Mouse (Mus musculus): ENCODE data around the gene Cplx2. TPM values are rescaled to one million over a fixed set of nuclear protein-coding genes. Genes with fewer than 3 reads are reported as not detected.

Gene Cplx2
- total RNA-seq (2015) (0.10 and 0.54 TPM in 2 replicates), total RNA-seq (2017) (0.14 TPM in 1 of 2 replicates, not detected in the other)

- no peak for ATAC-seq (replicated peaks; ENCODE audit: poor library complexity)
These were observed at the start of gene Cplx2 for GRCm38 (mm10) chr13:54371049-54371386. Gene Cplx2, plus strand, starts transcription at chr13:54371349.

GRCm38 (mm10) chr13:54322396-54323306 lies 48.5 kb upstream of the Cplx2 start:
- peak; percentile 63 for ATAC-seq (replicated peaks; ENCODE audit: poor library complexity)

GRCm38 (mm10) chr13:54323307-54324165 lies 47.6 kb upstream of the Cplx2 start:
- ATAC-seq (replicated peaks; ENCODE audit: poor library complexity) = peak; percentile 34

GRCm38 (mm10) chr13:54324178-54324577 lies 47.0 kb upstream of the Cplx2 start:
- ATAC-seq (replicated peaks; ENCODE audit: poor library complexity) = no peak

- ATAC-seq (replicated peaks; ENCODE audit: poor library complexity) = no peak
These were observed 45.3 kb upstream of the Cplx2 start for GRCm38 (mm10) chr13:54325814-54326213.

- no peak for ATAC-seq (replicated peaks; ENCODE audit: poor library complexity)
These were observed 44.3 kb upstream of the Cplx2 start for GRCm38 (mm10) chr13:54326686-54327447.

GRCm38 (mm10) chr13:54328029-54328428 lies 43.1 kb upstream of the Cplx2 start:
- no peak for ATAC-seq (replicated peaks; ENCODE audit: poor library complexity)

GRCm38 (mm10) chr13:54328954-54329490 lies 42.1 kb upstream of the Cplx2 start:
- ATAC-seq (replicated peaks; ENCODE audit: poor library complexity) = no peak

- ATAC-seq (replicated peaks; ENCODE audit: poor library complexity) = no peak
These were observed 39.1 kb upstream of the Cplx2 start for GRCm38 (mm10) chr13:54331825-54332675.

GRCm38 (mm10) chr13:54332921-54333477 lies 38.1 kb upstream of the Cplx2 start:
- ATAC-seq (replicated peaks; ENCODE audit: poor library complexity) = no peak

GRCm38 (mm10) chr13:54337058-54337457 lies 34.1 kb upstream of the Cplx2 start:
- ATAC-seq (replicated peaks; ENCODE audit: poor library complexity) = no peak

- ATAC-seq (replicated peaks; ENCODE audit: poor library complexity) = no peak
These were observed 33.6 kb upstream of the Cplx2 start for GRCm38 (mm10) chr13:54337541-54337940.

- ATAC-seq (replicated peaks; ENCODE audit: poor library complexity) = no peak
These were observed 32.3 kb upstream of the Cplx2 start for GRCm38 (mm10) chr13:54338815-54339214.

GRCm38 (mm10) chr13:54345885-54346647 lies 25.1 kb upstream of the Cplx2 start:
- no peak for ATAC-seq (replicated peaks; ENCODE audit: poor library complexity)

- ATAC-seq (replicated peaks; ENCODE audit: poor library complexity) = no peak
These were observed 23.1 kb upstream of the Cplx2 start for GRCm38 (mm10) chr13:54348011-54348410.

- ATAC-seq (replicated peaks; ENCODE audit: poor library complexity) = no peak
These were observed 21.9 kb upstream of the Cplx2 start for GRCm38 (mm10) chr13:54349126-54349759.

GRCm38 (mm10) chr13:54357420-54357819 lies 13.7 kb upstream of the Cplx2 start:
- no peak for ATAC-seq (replicated peaks; ENCODE audit: poor library complexity)

GRCm38 (mm10) chr13:54359181-54359580 lies 12.0 kb upstream of the Cplx2 start:
- ATAC-seq (replicated peaks; ENCODE audit: poor library complexity) = no peak
